Mouse (Mus musculus) monocyte, adult 5-6 weeks (primary cell): ENCODE results near the gene Zfp747. TPM values are rescaled to one million over a fixed set of nuclear protein-coding genes. Genes with fewer than 3 reads are reported as not detected.
"Not testable (repeated sequence)": the region's sequence is repeated elsewhere in the genome, so short reads cannot be mapped to it uniquely, and the experiment has no call there.

ENCODE experiments used
- ATAC-seq: fragments of 153-309, 156-312 bp; replicated peaks from 2 replicates; pipeline ENCODE4 v1.8.0; 2017; ENCODE audit warnings: mild to moderate bottlenecking; ENCODE audit not compliant: low TSS enrichment, insufficient number of reproducible peaks, severe bottlenecking, poor library complexity, low FRiP score
- total RNA-seq: library from RNA; stranded (forward); fragments of 200-1000, 200-491, 200-594 nt; gene quantifications from 3 replicates; pipeline ENCODE4 v1.2.3, GENCODE M21; 2017

Gene Zfp747
- total RNA-seq, 1 experiment from 2014 or later, result 5.8 TPM

- ATAC-seq, result not testable (repeated sequence)
These were observed 9.7 kb upstream of the Zfp747 start for GRCm38 (mm10) chr7:127385560-127385959.

DNA sequence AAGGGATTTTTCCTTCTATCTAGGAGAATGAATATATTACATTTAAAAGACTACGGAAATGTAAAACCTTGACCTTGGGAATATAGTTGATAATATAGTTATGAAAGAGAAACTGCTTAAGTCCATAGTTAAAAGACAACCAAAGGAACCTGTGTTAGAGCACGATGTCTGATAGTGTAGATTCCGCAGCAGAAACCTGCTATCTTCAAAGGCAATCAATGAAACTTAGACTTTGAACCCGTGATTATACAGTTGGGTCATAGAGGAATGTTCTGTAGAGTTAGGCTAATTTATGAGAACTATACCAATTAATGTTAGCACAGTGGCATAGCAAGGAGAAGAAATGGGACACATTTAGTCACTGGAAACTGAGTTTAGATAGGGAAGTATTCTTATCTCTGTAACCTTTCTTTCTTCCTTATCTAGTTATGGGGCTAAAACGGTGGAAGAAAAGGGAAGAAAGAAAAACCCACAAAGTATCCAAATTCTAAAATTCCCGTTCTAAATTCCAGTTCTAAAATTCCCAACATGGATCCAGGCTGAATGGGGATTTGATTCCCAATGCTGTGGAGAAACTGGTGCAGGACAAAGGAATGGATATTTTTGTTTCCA is 2.6 kb upstream of the Zfp747 start:
- no peak for ATAC-seq

DNA sequence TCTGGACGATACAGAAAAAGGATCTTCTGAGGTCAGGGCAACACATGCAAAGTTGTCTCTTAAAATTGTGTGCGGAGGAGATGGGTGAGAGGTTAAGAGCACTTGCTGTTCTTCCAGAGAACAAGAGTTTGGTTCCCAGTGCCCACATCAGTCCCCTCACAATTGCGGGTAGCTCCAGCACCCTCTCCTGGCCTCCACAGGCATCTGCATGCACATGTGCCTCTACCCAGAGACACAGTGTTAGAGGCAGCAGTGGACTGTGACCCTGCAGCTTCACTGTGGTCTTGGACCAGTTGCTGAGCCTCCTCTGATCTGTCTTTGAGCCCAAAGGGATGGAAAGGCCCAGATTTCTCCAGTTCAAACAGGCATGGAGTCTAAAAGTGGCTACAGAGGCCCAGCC is 4.0 kb downstream of the Zfp747 start:
- not testable (repeated sequence) for ATAC-seq

GRCm38 (mm10) chr7:127371213-127371612 is 4.6 kb downstream of the Zfp747 start:
- no peak for ATAC-seq

GRCm38 (mm10) chr7:127366249-127366648 is 9.6 kb downstream of the Zfp747 start:
- ATAC-seq, result no peak

GRCm38 (mm10) chr7:127364166-127364565 is 11.7 kb downstream of the Zfp747 start:
- no peak for ATAC-seq

- no peak for ATAC-seq
These were observed 12.4 kb downstream of the Zfp747 start for GRCm38 (mm10) chr7:127363475-127363921.

DNA sequence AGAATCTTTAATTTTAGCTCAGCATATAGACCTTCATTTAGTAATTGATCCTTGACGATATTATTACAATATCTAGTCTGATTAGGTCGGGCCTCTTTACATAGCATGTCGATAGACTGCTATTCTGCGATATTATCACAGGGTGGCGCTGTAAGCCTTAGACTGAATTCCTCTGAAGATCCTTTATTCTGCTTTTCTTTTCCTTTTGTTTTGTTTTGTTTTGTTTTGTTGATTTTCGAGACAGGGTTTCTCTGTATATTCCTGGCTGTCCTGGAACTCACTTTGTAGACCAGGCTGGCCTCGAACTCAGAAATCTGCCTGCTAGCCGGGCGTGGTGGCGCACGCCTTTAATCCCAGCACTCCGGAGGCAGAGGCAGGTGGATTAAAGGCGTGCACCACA is 13.4 kb downstream of the Zfp747 start:
- ATAC-seq, result peak; percentile 77

DNA sequence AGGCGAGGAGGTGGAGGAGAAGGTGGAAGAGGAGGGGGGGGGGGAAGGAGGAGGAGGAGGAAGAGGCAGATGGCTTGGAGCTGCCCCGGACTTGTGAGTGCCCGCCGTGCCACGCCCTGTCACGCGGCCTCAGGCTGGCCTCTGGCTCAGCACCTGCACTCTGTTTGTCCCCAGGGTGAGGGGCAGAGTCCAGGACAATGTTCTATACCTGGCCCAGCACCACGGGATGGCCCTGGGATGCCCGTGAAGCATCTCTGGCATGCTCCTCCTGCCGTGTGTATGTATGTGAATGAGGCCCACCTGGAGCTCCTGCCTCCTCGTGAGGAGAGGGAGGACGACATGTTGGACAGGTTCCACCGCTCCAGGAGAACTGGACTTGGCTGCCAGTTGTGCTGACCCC is 14.4 kb downstream of the Zfp747 start:
- ATAC-seq, result 0 out of 2 replicates have a peak, but pooled peaks have one; percentile 10

DNA sequence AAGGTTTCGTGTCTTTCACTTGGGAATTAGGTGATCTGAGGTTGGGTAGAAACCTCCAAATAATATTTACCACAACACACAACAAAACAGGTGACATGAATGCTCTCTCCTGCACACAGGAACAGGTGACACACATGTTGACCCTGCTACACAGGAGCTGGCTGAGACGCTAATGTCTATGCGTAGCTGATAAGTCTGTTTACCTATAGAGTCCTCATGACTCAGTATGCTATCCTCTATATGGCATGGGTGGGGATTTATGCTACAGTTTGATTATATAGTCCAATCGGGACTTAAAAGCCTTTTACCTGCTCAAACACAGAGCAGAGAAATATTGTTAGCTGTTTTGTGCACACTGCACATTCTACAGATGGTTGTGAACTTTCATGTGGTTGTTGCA is 15.6 kb downstream of the Zfp747 start:
- no peak for ATAC-seq

DNA sequence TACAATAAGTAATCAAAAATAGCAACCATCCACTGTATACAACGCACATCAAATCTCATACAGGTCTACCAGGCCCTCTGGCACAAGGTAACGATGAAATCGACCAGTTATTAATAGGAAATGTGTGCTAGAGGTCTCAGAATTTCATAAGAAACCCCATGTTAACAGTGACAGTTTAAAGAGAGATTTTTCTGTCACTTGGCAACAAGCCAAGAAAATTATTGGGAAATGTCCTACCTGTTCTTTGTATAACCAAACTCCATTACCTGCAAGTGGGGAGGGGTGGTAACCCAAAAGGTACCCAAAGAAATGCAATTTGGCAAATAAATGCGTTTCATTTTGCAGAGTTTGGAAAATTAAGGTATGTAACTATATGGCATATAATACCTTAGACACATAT is 17.4 kb downstream of the Zfp747 start:
- no peak for ATAC-seq

GRCm38 (mm10) chr7:127357871-127358270 is 18.0 kb downstream of the Zfp747 start:
- ATAC-seq, result no peak

GRCm38 (mm10) chr7:127355796-127356195 is 20.1 kb downstream of the Zfp747 start:
- ATAC-seq, result peak; percentile 83

- ATAC-seq, result no peak
These were observed 24.4 kb downstream of the Zfp747 start for GRCm38 (mm10) chr7:127351230-127352004.

GRCm38 (mm10) chr7:127346676-127347075 is 29.2 kb downstream of the Zfp747 start:
- no peak for ATAC-seq

GRCm38 (mm10) chr7:127345512-127346325 is 30.1 kb downstream of the Zfp747 start, which contains the start of gene Zfp768:
Gene Zfp768 (minus strand): TSS chr7:127345589.
- peak; percentile 78 for ATAC-seq

DNA sequence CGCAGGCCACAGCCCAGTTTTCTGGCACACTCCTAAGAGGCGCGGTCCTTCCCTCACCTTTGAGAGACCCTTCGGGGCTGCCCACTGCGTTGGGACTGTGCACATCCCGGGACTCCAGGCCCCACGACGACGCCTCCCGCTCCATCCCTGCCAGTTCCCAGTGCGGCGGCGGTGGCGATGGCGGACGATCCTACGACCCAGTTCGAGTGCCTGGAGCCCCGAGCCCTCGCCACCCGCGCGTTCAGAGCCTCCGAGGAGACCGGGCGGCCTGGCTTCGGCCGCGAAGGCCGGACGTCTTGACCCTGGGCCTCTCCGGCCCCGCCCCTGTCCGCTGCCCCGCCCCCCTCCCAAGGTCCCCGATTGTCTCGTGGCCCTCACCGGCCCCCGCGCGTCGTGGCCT is 30.8 kb downstream of the Zfp747 start:
- peak; percentile 18; the same call in 1 of the 2 replicates for ATAC-seq

- no peak for ATAC-seq
These were observed 31.5 kb downstream of the Zfp747 start for GRCm38 (mm10) chr7:127344371-127344770.

DNA sequence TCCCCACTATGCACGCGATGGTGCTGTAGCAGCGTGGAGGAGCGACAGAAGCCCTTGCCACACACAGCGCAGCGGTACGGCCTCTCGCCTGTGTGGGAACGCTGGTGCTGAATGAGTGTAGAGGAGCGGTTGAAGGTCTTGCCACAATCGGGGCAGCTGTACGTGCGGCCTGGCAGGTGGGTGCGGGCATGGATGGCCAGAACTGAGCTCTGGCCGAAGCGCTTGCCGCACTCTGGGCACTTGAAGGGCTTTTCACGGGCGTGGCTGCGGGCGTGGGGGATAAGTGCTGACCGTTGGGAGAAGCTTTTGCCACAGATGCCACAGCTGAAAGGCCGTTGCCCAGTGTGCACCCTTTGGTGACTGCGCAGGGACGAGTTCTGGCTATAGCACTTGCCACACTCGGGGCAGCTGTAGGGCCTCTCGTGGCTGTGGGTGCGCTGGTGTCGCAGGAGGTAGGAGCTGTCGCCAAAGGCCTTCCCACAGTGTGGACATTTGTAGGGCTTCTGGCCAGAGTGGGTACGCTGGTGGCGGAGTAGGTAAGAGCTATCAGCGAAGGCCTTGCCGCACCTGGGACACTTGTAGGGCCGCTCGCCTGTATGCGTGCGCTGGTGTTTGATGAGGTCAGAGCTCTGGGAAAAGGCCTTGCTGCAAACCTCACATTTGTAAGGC is 32.4 kb downstream of the Zfp747 start:
- no peak for ATAC-seq
